Mouse (Mus musculus) left cerebral cortex, postnatal 25 days (tissue): Measurements from ENCODE around the gene Hamp2. TPM values are rescaled to one million over a fixed set of nuclear protein-coding genes. Genes with fewer than 3 reads are reported as not detected.
"Not testable (repeated sequence)": the region's sequence is repeated elsewhere in the genome, so short reads cannot be mapped to it uniquely, and the experiment has no call there.

ENCODE experiments used
- DNase-seq, 2 experiments: peaks; one replicate each; pipeline ENCODE4 v3.0.0; 2022; ENCODE audit warnings: low spot score in 2 of 2, mixed read lengths in 1 of 2
- intact Hi-C: fragments of 180-260 bp; cut with DNase I; formaldehyde crosslinking; loops from one replicate; pipeline ENCODE4 v1.15.1; 2025
- total RNA-seq, 2 experiments: library from RNA; stranded (reverse); gene quantifications; 2 replicates each; pipeline ENCODE4 v1.2.3; 2021

The Hamp2 gene
- not detected for total RNA-seq

DNA sequence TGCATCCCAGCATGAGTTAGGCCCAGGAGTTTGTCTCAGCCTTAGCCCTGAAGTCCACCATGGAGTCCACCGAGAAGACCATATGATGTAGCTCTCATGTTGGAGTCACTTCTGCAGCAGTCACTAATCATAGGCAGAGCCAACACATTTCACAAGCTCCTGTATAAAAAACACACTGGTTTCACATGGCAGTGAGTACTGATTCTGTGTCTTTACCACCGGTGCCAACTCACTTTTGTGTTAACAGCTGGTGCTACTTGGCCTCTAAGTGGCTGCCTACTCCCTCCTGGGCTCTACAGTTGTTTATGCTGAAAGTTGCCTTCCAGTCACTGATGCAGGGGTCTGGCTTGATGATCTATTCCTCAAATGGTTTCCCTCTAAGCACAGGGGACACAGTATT is at the start of gene Hamp2:
Gene Hamp2 (minus strand): TSS at position 101 of the 400 bp plus-strand sequence.
- intact Hi-C loops, DNase-seq: not testable (repeated sequence)

DNA sequence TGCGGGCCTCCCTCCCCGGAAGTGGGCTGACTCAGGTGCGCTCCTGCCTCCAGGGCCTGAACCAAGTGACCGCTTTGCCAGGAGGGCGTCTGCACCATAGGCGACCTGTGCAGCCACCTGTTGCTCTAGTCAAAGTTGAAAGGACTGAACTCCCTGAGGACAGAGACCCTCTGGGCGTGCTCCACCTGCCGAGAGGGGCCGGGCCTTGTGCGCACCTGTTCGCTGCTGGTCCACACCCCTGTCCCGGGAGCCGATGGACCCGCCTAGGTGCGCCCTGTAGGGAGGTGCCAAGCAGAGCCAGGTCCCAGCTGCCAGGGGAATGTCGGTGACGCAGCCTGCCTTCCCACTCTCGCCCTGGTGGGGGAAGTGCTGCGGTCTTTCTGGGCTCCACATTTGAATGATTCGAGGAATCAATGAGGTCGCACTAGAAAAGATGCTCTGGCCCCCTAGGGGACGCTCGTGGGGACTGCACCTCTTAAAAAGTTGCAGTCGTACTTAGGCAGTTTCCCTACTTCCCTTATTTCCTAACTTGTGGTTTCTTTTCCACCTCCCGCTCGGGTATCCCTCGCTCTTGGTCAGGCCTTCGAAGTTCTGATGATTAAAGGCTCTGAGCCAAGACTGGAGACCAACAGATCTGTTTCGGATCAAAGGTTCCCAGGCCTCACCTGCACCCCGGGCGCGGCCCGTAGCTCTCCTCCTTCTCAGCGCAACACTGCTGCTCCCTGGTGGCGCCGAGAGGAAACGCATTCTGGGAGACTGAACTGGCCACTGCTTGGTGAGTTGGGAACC is 49.2 kb upstream of the Hamp2 start, which contains the start of gene Fam187b:
Gene Fam187b (plus strand): TSS at position 290 of the 789 bp plus-strand sequence.
- intact Hi-C loops, result no loop called here
- peak; percentile 66 to 72 for DNase-seq

DNA sequence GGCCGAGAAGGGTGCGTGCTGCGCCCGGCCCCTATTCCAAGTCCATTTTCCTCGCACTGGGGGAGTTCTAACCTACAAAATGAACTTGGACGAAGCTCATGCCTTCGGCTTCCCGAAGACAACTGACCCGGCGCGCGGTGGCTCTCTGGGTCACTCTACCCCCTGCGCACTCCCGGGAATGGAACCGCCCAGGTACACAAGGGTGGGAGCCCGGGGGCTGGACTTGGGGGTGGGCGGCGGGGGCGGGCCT is 48.7 kb upstream of the Hamp2 start, which contains the start of gene Lsr:
Gene Lsr (minus strand): TSS at position 214 of the 250 bp plus-strand sequence.
- no peak for DNase-seq
- intact Hi-C loops, result no loop called here

DNA sequence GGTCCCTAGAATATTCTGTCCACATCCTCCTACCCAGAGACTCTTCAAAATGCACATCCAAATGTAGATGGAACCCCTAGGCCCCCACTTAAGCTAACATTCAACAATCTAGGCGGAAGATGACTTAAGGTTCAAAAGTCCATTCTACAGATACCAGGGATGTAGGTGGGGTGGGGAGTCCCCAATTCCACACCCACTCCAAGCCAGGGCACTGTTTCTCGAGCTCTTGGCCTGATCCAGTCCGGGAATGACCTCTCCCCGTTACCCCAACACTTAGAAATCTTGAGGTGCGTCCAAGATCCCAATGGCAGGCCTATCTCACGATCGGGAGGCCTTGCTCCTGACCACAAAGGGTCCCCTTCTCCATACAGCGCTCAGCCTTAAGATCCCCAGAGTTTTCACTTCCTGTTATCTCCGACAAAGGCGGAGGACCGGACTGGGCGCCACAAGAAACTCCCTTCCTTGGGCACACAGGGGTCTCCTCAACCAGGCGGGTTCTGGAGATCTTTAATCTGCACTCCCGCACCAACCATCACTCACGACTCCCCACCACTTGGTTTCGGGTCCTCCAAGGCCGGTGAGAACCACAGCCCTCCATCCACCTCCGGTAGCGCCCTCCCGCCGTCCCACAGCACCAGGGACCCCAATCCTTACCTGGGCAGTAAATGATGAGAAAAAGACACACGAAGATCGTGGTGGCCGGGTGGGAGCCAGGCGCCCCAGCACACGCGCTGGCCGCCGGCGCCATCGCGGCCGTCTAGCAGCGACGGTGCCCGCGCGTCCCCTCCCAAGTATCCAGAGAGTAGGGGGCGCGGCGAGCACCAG is 48.2 kb upstream of the Hamp2 start:
- intact Hi-C loops, result no loop called here
- DNase-seq, result no peak

DNA sequence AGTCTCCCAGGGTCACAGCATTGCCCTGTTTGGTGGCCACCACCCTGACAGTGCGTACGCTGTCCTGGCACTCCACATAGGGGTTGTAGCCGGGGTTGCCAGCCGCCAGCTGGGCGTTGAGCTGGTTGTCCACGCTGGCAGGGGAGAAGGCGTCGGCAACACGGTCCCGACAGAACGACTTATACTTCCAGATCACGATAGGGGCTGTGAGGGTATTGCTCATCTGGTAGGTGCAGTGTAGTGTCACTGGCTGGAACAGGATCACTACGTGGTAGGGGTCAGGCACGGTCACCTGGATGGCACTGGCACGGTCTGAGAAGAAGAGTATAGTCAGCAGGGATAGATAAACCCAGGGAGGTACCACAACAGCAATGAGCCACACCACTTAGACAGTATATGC is 47.4 kb upstream of the Hamp2 start:
- intact Hi-C loops, result no loop called here
- no peak for DNase-seq

DNA sequence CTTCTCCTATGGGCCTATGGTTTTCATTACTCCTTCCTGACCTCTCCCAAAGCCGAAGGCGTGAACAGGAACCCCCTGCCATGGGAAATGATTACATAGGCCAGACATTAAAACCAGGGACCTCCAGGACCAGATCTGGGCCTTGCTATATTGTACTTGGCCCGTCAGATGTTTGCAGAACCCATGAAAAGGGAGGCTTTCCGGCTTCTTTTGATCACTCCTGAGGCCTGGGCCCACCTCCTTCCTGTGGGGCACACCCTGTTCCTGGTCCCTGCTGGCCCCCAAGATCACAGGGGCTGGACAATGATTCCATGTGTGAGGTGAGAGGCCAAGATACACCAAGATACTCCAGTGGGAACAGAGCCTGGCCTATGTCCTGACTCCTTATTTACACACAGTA is 44.7 kb upstream of the Hamp2 start:
- no peak for DNase-seq
- intact Hi-C loops, result no loop called here

DNA sequence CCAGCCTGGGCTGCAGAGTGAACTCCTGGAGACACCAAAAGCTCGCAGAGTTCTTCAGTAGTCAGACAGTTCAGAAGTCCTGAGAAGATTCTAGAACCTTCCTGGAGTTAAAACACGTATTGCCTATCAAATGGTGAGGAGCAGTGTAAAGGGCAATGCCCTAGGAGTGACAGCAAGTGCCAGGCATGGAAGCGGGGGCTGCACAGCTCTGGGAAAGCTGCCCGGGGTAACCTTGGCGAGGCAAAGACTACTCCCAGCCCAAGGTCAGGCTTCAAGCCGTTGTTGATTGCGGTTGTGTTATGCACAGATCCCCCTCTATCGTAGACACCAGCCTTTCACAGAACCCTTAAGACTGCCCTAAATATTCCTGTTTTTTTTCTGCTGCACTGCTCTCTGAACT is 44.1 kb upstream of the Hamp2 start:
- intact Hi-C loops, result no loop called here
- DNase-seq, result no peak

DNA sequence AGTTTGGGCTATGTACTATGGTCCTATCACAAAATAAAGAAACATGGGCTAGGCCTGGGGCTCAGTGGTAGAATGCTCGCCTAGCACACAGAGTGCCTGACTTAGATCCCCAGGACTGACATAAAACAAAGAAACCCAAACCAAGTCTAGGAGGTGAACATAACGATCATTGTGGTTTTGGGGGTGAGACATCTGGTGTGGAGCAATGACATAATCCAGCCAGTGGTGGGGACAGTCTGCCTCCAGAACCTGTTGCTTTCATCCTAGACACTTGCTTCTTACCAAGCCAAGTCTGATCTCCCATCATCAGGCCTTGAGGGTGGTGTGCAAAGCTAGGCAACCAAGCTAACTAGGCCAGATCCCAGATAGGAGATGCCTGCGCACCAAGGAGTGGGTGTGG is 42.2 kb upstream of the Hamp2 start:
- no peak for DNase-seq
- intact Hi-C loops, result no loop called here

DNA sequence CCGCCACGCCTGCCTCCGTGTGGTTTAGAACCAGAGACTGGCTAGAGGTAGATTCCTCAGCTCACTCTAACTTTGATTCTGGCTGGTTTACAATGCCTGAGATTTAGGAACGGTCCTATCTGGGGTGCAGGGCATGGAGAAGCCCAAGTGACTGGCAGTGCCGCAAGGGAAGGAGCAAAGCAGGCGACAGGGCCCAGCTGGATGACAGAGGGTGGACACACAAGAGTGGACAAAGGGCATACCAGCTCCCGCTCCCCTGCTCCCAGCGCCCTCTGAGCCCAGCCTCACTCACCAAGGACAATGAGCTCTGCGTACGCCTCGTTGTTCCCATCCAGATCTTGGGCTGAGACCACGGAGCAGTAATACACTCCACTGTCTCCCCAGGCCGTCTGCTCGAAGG is 41.2 kb upstream of the Hamp2 start:
- intact Hi-C loops, result no loop called here

DNA sequence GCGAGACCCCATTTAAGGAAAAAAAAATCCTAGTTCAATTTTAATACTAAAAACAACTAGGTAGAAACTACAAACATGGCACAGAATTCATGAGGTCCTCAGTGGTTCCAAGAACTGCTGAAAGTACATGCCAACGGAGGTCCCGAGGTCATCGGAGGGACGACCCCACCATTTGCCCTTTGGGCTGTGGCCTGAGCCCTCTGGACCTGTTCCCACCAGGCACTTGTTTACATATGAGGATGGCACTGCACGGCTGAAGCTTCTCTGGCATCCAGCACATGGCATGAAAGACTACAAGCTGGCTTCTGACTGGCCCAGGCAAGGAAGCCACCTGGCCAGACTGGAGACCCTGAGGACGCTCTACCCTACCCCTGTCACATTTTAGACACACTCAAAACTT is 39.9 kb upstream of the Hamp2 start:
- DNase-seq, result no peak
- intact Hi-C loops, result no loop called here

More for the DNA sequence above, 41.2 kb upstream of the Hamp2 start:
- DNase-seq, result no peak

DNA sequence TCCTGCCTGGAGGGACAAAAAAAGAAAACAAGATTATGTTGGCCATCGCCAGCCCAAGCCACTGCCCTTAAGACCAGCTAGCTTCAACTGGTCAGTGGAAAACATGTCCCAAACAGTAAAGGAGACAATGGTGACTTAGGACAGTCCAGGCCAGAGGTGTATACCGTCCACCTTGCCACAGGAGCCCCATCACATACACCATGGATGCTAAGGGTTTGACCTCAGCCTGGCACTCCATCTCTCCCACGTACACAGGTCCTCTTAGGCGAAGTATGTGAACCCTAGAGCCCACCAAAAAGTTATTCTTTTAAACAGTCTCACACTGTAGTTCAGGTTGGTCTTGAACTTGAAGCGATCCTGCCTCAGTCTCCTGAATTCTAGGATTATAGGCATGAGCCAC is 38.4 kb upstream of the Hamp2 start:
- no peak for DNase-seq
- intact Hi-C loops, result no loop called here

DNA sequence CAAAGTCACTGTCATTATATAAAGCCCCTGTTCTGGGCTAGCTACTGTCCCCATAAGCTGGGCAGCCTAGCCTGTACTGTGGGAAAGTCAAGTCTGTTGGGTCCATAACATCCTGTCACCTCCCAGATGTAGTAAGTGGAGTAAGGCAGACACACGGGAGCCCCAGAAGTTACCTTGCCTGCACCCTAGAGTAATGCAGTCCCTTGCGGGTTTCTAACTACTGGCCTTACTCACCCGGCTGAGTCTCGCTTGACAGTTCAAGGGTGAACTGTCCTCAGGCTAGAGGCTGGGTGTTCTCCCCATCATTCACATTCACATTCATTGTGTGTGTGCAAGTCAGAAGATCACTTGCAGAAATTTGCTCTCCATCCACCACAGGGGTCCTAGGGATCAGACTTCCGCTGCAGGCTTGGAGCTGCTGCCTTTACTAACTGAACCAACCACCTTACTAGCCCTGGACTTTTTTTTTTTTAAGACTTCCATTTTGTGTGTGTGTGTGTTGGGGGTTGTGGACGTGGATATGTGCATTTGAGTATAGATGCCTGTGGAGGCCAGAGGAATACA is 35.4 kb upstream of the Hamp2 start:
- intact Hi-C loops, result loop anchor here (5.0 kb wide), 1 partner anchor 137 kb away; no protein-coding TSS in a partner anchor
- DNase-seq, result no peak

DNA sequence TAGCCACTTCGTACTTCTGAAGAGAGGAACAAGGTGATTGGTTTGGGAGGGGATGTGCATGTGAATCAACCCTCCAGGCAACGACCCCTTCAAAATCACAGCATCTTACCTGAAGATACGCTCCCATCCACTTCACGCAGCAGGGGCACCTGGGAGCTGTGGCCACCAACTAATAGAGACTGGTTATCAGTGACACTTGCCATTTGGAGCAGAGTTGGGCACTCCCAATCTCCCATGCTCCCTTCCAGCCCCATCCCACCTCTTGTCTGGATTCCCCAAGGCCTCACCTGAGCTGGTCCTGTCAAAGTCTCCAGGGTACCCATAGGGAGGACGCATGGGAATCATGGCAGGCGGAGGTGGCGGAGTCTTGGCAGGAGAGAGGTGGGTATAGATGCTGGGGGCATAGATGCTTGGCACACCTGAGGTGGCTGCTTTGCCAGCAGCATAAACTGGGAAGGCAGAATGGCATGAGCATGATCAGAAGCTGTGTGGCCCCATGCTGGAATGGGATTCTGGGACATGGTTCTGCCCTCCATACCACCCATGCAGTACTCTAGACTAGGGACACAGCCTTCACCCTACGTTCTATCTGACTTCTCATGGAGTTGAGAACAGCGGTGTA is 34.5 kb upstream of the Hamp2 start:
- intact Hi-C loops, result loop anchor here (5.0 kb wide), 1 partner anchor 138 kb away; no protein-coding TSS in a partner anchor
- DNase-seq, result no peak

DNA sequence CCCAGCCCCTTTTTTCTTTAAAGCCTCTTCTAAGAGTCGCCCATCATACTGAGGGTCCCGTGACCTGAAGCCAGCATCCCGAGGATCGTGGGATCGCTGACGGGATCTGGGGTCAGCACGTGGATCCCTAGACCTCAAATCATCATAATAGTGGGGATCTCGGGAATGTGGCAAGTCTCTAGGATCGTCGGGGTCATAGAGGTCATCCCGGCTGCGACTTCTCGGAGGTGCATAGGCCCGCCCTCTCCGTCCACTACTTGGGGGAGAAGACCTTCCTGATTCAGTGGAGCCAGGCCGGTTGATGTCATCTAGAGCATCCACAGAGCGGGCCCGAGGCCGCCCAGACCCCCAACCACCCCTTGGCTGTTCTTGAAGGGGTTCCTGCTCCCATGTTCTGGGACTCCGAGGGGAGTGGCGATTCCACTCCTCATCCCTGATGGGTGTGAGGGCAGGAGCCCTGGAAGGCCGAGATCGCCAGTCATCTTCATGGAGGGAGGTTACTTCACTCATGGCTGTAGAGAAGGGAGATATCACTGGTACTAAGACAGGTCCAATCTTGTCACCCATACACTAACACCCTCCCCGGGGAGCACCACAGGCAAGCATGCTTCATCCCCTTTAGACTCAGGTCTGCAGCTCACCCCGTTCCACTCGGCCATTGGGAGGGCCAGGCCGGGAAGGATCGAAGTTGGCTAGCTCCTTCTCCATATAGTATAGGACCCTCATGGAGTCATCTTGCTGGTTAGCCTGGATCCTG is 33.8 kb upstream of the Hamp2 start:
- intact Hi-C loops, result loop anchor here (5.0 kb wide), 1 partner anchor 139 kb away; no protein-coding TSS in a partner anchor
- no peak for DNase-seq

DNA sequence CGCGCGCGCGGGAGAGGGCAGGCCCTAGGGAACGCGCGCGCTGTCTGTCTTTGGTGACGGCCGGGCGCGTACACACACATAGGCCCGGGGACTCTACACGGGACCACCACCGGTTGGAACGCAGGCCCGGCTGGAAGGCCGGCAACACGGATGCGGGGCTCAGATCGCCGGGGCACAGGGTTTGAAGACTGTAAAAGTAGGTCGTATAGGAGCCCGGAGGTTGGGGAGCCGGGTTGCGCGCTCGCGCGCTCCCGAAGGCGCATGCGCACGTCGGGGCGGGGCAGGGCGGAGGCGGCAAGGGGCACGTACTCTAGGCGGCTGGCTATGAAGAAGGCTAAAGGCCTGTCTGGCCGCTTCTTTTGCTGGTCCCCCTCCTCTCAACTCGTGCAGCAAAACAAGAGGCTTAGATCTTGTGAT is 32.9 kb upstream of the Hamp2 start:
- DNase-seq, result peak; percentile 92
- intact Hi-C loops, result loop anchor here (1.0 to 5.0 kb wide), 3 partner anchors 59 to 140 kb away; no protein-coding TSS in a partner anchor

DNA sequence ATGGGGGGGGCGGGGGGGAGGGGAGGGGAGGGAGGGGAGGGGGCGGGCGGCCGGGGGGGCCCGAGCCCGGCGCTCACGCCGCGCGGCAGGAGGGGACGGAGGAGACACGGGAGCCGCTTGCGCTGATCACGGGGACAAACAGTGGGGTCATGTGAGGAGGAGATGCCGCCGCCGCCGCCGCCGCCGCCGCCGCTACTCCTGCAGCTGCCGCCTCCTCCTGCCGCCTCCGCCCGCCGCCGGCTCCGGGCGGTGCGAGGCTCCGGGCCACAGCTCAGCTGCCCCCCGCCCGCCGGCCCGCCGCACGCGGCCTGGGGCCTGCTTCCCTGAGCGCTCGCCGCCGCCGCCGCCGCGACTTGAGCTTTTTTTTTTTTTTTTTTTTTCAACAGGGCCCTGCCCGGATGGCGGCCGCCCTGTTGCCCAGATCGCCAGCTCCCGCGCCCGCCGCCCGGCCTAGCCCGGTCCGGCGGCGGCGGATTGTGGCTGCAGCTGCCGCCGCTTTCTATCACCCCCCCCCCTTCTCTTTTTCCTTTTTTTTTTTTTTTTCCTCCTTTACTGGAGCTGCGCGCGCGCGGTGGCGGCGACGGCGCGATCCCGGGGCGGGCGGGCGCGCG is 32.4 kb upstream of the Hamp2 start, which contains the start of gene Usf2:
Gene Usf2 (minus strand): TSS at position 48 of the 611 bp plus-strand sequence.
- peak; percentile 83 to 84 for DNase-seq
- intact Hi-C loops, result loop anchor here (1.0 to 5.0 kb wide), 4 partner anchors 60 to 368 kb away; no protein-coding TSS in a partner anchor

DNA sequence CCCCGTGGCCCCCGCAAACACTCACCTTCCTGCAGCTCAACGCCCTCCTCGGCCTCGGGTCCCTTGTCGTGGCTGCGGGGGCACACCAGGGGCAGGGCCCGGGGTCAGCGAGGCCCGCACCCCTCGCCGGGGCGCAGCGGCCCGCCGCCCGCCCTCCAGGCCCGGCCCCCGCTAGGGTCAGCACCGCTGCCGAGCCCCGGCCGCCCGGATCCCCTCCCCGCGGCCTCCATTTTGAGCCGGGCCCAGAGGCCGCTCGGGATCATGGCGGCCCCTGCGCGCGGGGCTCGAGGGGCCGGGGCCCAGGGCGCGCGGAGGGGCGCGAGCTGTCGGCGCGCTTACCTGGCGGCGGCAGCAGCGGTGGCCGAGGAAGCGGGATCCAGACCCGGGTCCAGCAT is 31.9 kb upstream of the Hamp2 start:
- DNase-seq, result no peak
- intact Hi-C loops, result loop anchor here (1.0 to 5.0 kb wide), 3 partner anchors 60 to 367 kb away; no protein-coding TSS in a partner anchor

DNA sequence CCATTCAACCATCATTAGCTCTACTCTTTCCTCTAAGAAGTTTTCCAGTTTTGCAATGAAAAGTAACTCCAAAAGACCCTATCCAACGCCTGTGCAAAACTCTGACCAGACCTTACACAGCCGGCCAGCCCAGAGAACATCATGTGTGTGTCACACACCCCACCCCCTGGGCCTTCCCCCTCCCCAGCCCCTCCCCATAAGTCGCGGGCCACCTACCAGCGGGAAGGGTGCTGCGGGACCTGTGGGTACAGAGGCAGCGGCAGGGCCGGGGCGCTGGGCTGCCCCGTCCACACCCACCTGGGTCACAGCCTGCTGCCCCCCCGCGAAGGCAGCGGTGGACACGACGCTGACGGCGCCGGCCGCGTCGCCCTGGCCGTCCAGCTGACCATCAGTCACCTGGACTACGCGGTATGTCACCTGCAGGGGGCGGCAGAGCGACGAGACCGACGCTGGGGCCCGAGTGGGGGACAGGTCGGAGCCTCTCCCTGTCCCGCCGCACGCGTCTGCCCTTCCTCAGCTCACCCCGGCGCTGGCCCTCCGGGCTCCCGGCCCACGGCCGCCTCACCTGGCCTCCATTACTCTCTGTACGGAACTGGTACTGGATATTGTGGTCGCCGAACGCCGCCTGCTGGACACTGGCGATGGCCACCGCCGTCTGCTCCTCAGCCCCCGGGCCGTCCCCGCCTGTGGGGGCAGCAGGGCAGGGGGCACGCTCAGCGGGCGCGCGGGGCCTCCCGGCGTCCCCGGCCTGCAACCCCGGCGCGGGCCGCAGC is 31.3 kb upstream of the Hamp2 start:
- DNase-seq, result peak; percentile 69 to 79
- intact Hi-C loops, result loop anchor here (1.0 to 5.0 kb wide), 3 partner anchors 61 to 366 kb away; no protein-coding TSS in a partner anchor
